Mouse (Mus musculus) G1E (cell line): ENCODE results near the gene Prrc2a.

Experiments used
- CTCF ChIP-seq: IDR thresholded peaks from 2 replicates; pipeline ENCODE4 v1.5.1; 2012; ENCODE audit warnings: low read depth, low read length, inconsistent platforms, mixed read lengths
- GATA1 ChIP-seq: IDR thresholded peaks from 2 replicates; pipeline ENCODE4 v1.6.1; 2012; ENCODE audit warnings: borderline replicate concordance, low read length, inconsistent platforms, mixed read lengths
- TAL1 ChIP-seq: conservative IDR thresholded peaks from 2 replicates; pipeline ENCODE4 v1.6.1; 2012; ENCODE audit warnings: low read depth, low read length, inconsistent platforms, mixed read lengths

DNA sequence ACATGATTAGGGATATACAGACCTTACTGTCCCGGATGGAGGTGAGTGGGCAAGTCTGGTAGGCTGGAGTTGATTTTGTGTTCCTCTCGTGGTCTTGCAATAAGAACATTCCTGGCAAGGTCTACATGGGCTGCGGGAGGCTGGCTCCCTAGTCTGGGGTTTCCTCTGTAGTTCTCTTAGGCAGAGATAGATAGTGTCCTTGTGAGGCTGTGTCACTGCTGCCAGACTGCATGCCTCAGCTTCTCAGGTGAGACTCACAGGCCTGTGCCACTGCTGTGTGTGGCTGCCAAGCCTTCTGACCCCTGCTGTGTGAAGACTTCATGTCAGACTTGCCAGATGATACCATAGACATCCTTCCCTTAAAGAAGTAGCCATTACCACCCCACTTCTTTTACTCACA, 25.4 kb downstream of the Prrc2a start:
- TF ChIP-seq CTCF (no peak), TAL1 (no peak), GATA1 (no peak)
